Comparison of ENCODE assay signal across 34 mouse cellular contexts in the genomic region with DNA sequence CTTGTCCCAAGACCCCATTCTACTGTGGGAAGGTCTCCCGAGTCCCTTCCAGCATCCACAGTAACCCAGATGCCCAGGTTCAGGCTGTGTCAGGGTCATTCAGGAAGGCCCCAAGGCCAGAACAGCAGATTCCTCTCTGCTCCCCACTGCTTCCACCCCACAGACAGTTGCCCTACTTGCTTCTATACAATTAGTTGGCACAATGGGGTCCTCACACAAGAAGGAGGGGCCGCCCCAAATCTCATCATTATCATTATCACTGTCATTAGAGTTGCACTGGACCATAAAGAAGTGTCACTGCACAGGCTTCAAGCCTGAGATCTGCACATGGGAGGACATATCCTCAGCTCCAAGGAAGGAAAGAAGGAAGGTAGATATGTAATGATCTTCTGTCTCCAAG.
"Had no signal": no experiment of that assay in that cellular context is flagged by ENCODE, and none has a peak within 500 bp of the region (broad histone marks: within the 10 kb centered on the region; RNA-seq: fewer than 3 reads in every experiment).

No protein-coding gene starts in this region.

- DNase-seq: heart, postnatal 10 days; heart, postnatal 36 days; heart, postnatal 4 days; kidney, adult 11 months; kidney, adult 18-20 months; kidney, adult 2 months; kidney, adult 8-10 months; kidney, adult 9 months; kidney, postnatal 10 days; kidney, postnatal 14 days; kidney, postnatal 25 days; kidney, postnatal 36 days; kidney, postnatal 4 days; layer of hippocampus, adult 9-11 months; layer of hippocampus, postnatal 36 days had no signal

- H3K4me3 ChIP-seq: heart, embryonic 12.5 days; heart, embryonic 13.5 days; heart, embryonic 15.5 days; hindbrain, embryonic 10.5 days; hindbrain, embryonic 12.5 days; hindbrain, embryonic 13.5 days; hindbrain, embryonic 15.5 days; intestine, embryonic 15.5 days; kidney, embryonic 15.5 days; layer of hippocampus, adult 2 months; left cerebral cortex, adult 2 months had no signal

- H3K36me3 ChIP-seq: heart, embryonic 12.5 days; heart, embryonic 15.5 days; intestine, embryonic 15.5 days; kidney, embryonic 15.5 days had no signal

- H3K4me1 ChIP-seq: heart, embryonic 12.5 days; heart, embryonic 13.5 days; heart, embryonic 15.5 days; hindbrain, embryonic 10.5 days; hindbrain, embryonic 12.5 days; hindbrain, embryonic 13.5 days; hindbrain, embryonic 15.5 days; intestine, embryonic 15.5 days; kidney, embryonic 15.5 days had no signal

- H3K4me2 ChIP-seq: heart, embryonic 11.5 days; heart, embryonic 12.5 days; heart, embryonic 13.5 days; heart, embryonic 15.5 days; hindbrain, embryonic 12.5 days; hindbrain, embryonic 13.5 days; hindbrain, embryonic 14.5 days; hindbrain, embryonic 15.5 days; intestine, embryonic 15.5 days; kidney, embryonic 15.5 days had no signal

- H3K9me3 ChIP-seq: heart, embryonic 13.5 days; heart, embryonic 15.5 days; hindbrain, embryonic 12.5 days; hindbrain, embryonic 15.5 days; intestine, embryonic 15.5 days; kidney, embryonic 15.5 days had no signal

- H3K27me3 ChIP-seq: heart, embryonic 12.5 days; heart, embryonic 13.5 days; heart, embryonic 15.5 days; hindbrain, embryonic 12.5 days; hindbrain, embryonic 13.5 days; hindbrain, embryonic 15.5 days; intestine, embryonic 15.5 days; kidney, embryonic 15.5 days had no signal

- H3K27ac ChIP-seq: heart, embryonic 13.5 days; heart, embryonic 15.5 days; hindbrain, embryonic 10.5 days; hindbrain, embryonic 12.5 days; hindbrain, embryonic 13.5 days; hindbrain, embryonic 14.5 days; hindbrain, embryonic 15.5 days; hindbrain, postnatal 0 days; intestine, embryonic 15.5 days; kidney, embryonic 15.5 days; kidney, postnatal 0 days; layer of hippocampus, adult 2 months; left cerebral cortex, adult 2 months had no signal

- H3K9ac ChIP-seq: heart, embryonic 12.5 days; heart, embryonic 13.5 days; heart, embryonic 15.5 days; hindbrain, embryonic 12.5 days; hindbrain, embryonic 13.5 days; hindbrain, embryonic 14.5 days; hindbrain, embryonic 15.5 days; intestine, embryonic 15.5 days; kidney, embryonic 15.5 days had no signal

- ATAC-seq: hindbrain, embryonic 16.5 days; hindbrain, postnatal 0 days; inflammation-experienced regulatory T-cells, adult 6 months; intestine, embryonic 15.5 days; intestine, embryonic 16.5 days; intestine, postnatal 0 days had no signal
